Mouse (Mus musculus): ENCODE measurements around the gene Rrp12.

DNA sequence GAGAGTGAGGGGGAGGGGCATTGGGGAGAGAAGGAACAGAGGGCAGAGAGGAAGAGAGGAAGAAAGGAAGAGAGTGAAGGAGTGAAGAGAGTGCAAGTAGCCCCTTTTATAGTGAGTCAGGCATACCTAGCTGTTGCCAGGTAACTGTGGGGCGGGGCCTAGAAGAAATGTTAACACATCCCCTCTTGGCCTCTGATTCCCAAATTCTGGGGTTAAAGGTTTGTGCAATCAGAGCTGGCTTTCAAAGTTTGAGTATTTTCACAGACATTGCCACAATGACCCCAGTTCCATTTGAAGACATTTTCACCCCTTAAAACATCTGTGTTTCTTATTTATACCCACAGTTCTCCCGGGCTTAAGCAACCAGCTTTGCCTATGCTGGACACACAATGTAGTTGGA lies 9.3 kb upstream of the Rrp12 start:
- no peak for TF ChIP-seq POLR2A (IDR thresholded peaks at IDR 0.05; ENCODE audit: borderline replicate concordance, low read depth, low read length)
- TF ChIP-seq CTCF (IDR thresholded peaks at IDR 0.05; ENCODE audit: low read depth, low read length) = no peak
